Mouse (Mus musculus) ES-E14 (cell line): ENCODE measurements around the gene Rilp.

Experiments
- CHD2 ChIP-seq: IDR thresholded peaks from 2 replicates; pipeline ENCODE4 v1.6.1; 2014; ENCODE audit warnings: mild to moderate bottlenecking, low read depth, low read length, inconsistent platforms
- HCFC1 ChIP-seq: IDR thresholded peaks from 2 replicates; pipeline ENCODE4 v1.6.1; 2012; ENCODE audit warnings: low read length, inconsistent platforms, borderline replicate concordance; ENCODE audit not compliant: insufficient read depth
- MAFK ChIP-seq: IDR thresholded peaks from 2 replicates; pipeline ENCODE4 v1.6.1; 2014; ENCODE audit warnings: mild to moderate bottlenecking, low read depth, low read length, inconsistent platforms; ENCODE audit not compliant: insufficient read depth

GRCm38 (mm10) chr11:75494296-75495049 is 15.4 kb upstream of the Rilp start:
- TF ChIP-seq CHD2 (no peak), MAFK (no peak), HCFC1 (no peak)
